In the genomic region with DNA sequence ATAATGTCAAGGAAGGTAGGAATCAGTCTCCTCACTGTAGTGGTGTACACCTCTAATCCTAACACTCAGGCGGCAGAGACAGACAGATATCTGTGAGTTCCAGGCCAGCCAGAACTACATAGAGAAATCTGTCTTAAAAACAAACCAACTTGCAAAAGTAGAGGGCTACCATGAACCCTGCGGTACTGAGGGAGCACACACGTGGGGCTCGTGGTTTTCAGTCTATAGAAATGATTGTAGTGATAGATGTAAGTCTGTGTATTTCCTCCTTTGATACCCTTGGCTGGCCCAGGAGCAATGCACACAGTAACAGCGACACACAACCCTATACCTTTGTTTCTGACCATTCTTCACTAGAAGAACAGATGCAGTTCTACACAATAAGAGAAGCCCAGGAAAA, we compare ENCODE assay signal across 19 mouse cellular contexts.
"Had no signal": no experiment of that assay in that cellular context is flagged by ENCODE, and none has a peak within 500 bp of the region (broad histone marks: within the 10 kb centered on the region; RNA-seq: fewer than 3 reads in every experiment).

No protein-coding gene starts in this region.

- H3K27ac ChIP-seq: kidney, postnatal 0 days; left cerebral cortex, adult 2 months; limb, embryonic 12.5 days; limb, embryonic 15.5 days; liver, embryonic 14.5 days; macrophage; midbrain, embryonic 13.5 days; neural tube, embryonic 12.5 days; neural tube, embryonic 15.5 days; stomach, embryonic 15.5 days had no signal

- H3K9me3 ChIP-seq: limb, embryonic 12.5 days; limb, embryonic 15.5 days; midbrain, embryonic 13.5 days; neural tube, embryonic 12.5 days; neural tube, embryonic 15.5 days; stomach, embryonic 15.5 days had no signal

- H3K4me3 ChIP-seq: left cerebral cortex, adult 2 months; limb, embryonic 12.5 days; limb, embryonic 15.5 days; midbrain, embryonic 13.5 days; neural tube, embryonic 12.5 days; neural tube, embryonic 15.5 days; stomach, embryonic 15.5 days had no signal

- DNase-seq: kidney, adult 2 months; kidney, postnatal 36 days; layer of hippocampus, postnatal 36 days; left cerebral cortex, postnatal 4 days; liver, postnatal 0 days; lung, embryonic 14.5 days; right cerebral cortex, adult 18-20 months; right cerebral cortex, postnatal 25 days; spleen, adult 18-20 months had no signal

- H3K9ac ChIP-seq: limb, embryonic 12.5 days; limb, embryonic 15.5 days; liver, embryonic 14.5 days; liver, postnatal 0 days; lung, embryonic 14.5 days; midbrain, embryonic 13.5 days; neural tube, embryonic 12.5 days; neural tube, embryonic 15.5 days; stomach, embryonic 15.5 days had no signal

- H3K36me3 ChIP-seq: limb, embryonic 12.5 days; limb, embryonic 15.5 days; midbrain, embryonic 13.5 days; neural tube, embryonic 12.5 days; neural tube, embryonic 15.5 days; stomach, embryonic 15.5 days had no signal

- H3K27me3 ChIP-seq: limb, embryonic 15.5 days; stomach, embryonic 15.5 days had no signal
